Mouse (Mus musculus) bone marrow macrophage, adult 2 months (primary cell): ENCODE results near the gene Gm10322. TPM values are rescaled to one million over a fixed set of nuclear protein-coding genes. Genes with fewer than 3 reads are reported as not detected.

ENCODE experiments used
- H3K27ac ChIP-seq: 2 replicates; pipeline ENCODE4 v1.5.1; 2012; ENCODE audit warnings: low read depth, low read length; ENCODE audit not compliant: insufficient read depth
- H3K4me1 ChIP-seq: 2 replicates; pipeline ENCODE4 v1.6.1; 2012; ENCODE audit warnings: low read length; ENCODE audit not compliant: control insufficient read depth, insufficient read depth
- H3K4me3 ChIP-seq: 2 replicates; pipeline ENCODE4 v1.5.1; 2012; ENCODE audit warnings: mild to moderate bottlenecking, low read length, moderate library complexity; ENCODE audit not compliant: insufficient read depth
- CTCF ChIP-seq: IDR thresholded peaks from 2 replicates; pipeline ENCODE4 v1.5.1; 2012; ENCODE audit warnings: low read depth, mild to moderate bottlenecking, low read length, moderate library complexity
- POLR2A ChIP-seq: IDR thresholded peaks from 2 replicates; pipeline ENCODE4 v1.6.1; 2012; ENCODE audit warnings: mild to moderate bottlenecking, low read depth, low read length, borderline replicate concordance
- polyA plus RNA-seq: library from polyadenylated mRNA; stranded (reverse); fragments of >200 nt; gene quantifications from 2 replicates; pipeline ENCODE4 v1.2.4, GENCODE M21; 2012; ENCODE audit not compliant: missing spikeins, insufficient read depth, insufficient read length

The Gm10322 gene
- polyA plus RNA-seq, 1 experiment, result not detected

DNA sequence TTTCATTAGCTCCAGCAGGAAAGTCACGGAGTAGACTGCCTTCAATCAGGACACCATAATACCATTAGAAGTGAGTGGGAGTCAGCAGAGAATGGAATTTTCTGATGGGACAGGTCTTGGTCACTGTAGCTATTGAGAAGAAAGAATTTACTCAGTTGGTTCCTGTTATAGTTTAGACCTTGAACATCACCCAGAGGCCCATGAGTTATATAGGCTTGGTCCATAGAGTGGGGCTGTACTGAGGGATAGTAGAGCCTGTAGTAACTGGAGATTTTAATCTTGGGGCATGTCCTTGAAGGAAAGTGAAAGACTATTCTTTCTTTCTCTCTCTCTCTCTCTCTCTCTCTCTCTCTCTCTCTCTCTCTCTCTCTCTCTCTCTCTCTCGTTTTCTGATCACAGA lies 28.8 kb downstream of the Gm10322 start:
- no peak overlapping the region for H3K27ac ChIP-seq

DNA sequence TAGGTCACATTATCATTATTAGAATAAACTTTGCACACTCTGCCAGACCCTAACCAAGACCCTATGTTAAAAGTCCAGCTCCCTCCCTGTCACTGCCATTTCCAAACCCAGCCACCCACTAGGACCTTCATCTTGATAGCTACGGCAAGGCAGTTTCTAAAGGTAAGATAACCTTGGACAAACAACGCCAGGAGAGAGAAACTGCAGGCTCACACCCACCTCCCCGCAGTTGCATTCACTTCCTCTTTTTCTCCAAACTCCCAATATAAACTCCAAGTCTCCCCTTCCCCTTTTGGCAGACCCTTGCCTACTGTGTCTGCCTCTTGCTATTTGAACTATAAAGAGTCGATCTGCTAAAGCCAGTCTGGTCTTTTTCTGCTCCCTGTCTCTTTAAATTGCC lies 29.3 kb downstream of the Gm10322 start:
- no peak overlapping the region for H3K27ac ChIP-seq

More for the DNA sequence above, 28.8 kb downstream of the Gm10322 start:
- no peak overlapping the region for H3K4me3 ChIP-seq
- peaks cover 4% of the 10 kb centered on the region for H3K4me1 ChIP-seq
- TF ChIP-seq CTCF (no peak), POLR2A (no peak)

DNA sequence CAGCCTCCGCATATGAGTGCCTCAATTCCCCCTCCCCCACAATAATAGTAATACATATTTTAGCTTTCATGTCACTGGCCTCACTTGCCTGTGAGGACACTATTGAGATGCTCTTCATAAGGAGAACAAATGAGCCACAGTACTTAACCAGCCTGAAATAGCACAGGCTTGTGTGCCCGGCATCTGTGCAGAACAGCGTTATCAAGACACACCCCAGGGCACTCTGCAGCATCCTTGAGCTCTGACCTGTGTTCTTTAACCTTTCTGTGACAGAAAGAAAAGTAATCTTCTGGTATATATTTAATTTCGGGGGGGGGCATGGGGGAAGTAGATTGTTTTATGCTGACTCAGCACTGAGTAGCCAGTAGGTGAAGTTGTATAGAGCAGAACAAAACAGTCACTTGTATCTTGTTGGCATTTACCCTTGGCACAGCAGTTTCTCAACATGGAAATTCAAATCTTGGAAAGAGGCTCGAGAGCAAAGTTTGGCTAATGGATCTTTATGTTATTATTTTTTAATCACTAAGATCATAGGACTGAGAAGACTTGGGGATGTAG lies 31.0 kb downstream of the Gm10322 start:
- no peak overlapping the region for H3K27ac ChIP-seq
- TF ChIP-seq POLR2A (no peak), CTCF (no peak)

More for the DNA sequence above, 29.3 kb downstream of the Gm10322 start:
- no peak for TF ChIP-seq POLR2A
- TF ChIP-seq CTCF, result no peak
- Histone ChIP-seq H3K4me3 (no peak overlapping the region), H3K4me1 (0 out of 2 replicates have a peak, but pooled peaks cover 3% of the 10 kb centered on the region)

DNA sequence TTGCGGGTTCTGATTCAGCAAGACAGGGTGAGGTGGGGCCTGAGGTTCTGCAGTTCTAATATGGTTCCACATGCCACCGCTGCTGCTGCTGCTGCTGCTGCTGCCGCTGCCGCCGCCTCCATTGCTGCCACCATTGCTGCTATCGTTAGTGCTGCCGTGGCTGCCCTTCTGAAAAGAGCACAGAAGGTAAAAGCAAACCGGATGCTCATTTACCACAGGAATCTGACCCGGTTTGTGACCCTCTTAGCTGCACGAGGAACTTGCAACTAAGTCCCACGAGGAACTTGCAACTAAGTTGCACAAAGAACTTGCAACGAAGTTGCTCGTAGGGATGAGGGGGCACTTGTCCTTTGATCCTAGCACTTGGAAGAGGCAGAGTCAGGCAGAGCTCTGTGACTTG lies 40.9 kb downstream of the Gm10322 start:
- no peak for TF ChIP-seq POLR2A
- no peak for TF ChIP-seq CTCF
- H3K4me3 ChIP-seq, result no peak overlapping the region
- H3K4me1 ChIP-seq, result peaks cover 2% of the 10 kb centered on the region; the same call in 1 of the 2 replicates
- H3K27ac ChIP-seq, result no peak overlapping the region

More for the DNA sequence above, 31.0 kb downstream of the Gm10322 start:
- Histone ChIP-seq H3K4me3 (no peak overlapping the region), H3K4me1 (0 out of 2 replicates have a peak, but pooled peaks cover 3% of the 10 kb centered on the region)

DNA sequence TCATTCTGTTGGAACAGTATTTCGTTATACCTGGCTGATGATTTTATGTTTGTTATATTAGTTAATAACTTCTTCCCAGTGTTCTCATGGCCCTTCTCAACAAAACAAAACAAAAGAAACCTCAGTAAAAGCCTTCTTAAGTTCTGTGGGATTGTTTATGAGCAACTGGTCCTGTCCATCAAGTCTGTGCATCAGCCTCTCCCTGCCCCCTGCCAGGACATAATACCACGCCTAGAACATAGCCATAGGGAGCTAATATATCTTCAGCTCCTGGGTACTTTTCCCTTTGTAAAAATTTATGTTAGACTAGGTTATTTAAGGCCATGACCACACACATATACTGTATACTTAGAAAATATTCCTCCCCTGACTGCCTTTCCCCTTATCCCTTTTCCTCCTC lies 48.9 kb downstream of the Gm10322 start:
- Histone ChIP-seq H3K4me3 (no peak overlapping the region), H3K27ac (no peak overlapping the region), H3K4me1 (peaks cover 17% of the 10 kb centered on the region)
- TF ChIP-seq CTCF, result no peak
- TF ChIP-seq POLR2A, result no peak

DNA sequence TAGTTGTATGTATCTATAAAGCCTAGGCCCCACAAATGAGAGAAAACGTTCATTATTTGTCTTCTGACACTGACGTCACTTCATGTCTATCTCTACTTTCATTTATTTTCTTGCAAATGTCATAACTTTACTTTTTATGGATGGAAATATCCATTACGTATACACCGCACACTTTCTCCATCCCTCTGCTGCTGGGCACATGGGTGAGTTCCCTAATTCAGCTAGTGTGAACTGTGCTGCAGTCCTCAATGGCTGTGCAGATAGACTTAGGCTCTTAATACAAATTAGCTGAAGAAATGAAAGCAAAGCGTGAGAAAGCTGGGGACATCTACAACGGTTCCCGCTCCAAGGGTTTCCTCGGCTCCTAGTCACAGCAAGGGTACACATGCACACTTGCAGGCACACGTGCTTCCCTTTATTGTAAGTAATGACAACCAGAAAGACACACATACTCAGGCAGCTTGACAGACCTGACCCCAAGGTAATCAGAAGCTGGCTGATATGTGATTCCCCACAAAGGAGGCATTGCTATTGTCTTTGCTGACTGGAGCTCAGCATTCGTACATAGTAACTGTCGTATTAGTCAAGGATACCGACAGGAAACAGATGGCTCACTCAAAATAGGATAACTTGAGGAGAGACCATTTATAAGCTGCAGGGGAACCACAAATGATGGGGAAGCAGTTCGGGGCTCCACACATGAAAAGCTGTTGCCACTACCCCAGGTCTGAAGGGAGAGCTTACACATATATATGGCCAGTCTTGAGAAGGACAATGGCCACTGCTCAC lies 49.8 kb downstream of the Gm10322 start:
- Histone ChIP-seq H3K4me1 (peaks cover 17% of the 10 kb centered on the region), H3K4me3 (no peak overlapping the region), H3K27ac (no peak overlapping the region)
- TF ChIP-seq CTCF (no peak), POLR2A (no peak)

Other genes with a start within 250 kb of the Gm10322 start
- gene Gm10273, start 220.4 kb upstream of the Gm10322 start, polyA plus RNA-seq, result 22.1 and 25.2 TPM in 2 replicates
- gene Pla2g12b, start 212.4 kb upstream of the Gm10322 start, polyA plus RNA-seq, result not detected in 2 replicates
- 3.3 and 5.2 TPM in 2 replicates for gene Oit3, start 174.3 kb upstream of the Gm10322 start, polyA plus RNA-seq
- 12.0 and 14.4 TPM in 2 replicates for gene Mcu, start 629 bp downstream of the Gm10322 start, polyA plus RNA-seq
- gene Micu1, start 86.4 kb downstream of the Gm10322 start, polyA plus RNA-seq, result 42.0 and 46.6 TPM in 2 replicates